Mouse (Mus musculus) erythroid progenitor cell, adult 5-6 weeks (primary cell): ENCODE measurements around the gene Erlin1. TPM values are rescaled to one million over a fixed set of nuclear protein-coding genes. Genes with fewer than 3 reads are reported as not detected.

Source experiments
- ATAC-seq: replicated peaks from 2 replicates; pipeline ENCODE4 v1.8.0; 2016; ENCODE audit warnings: moderate number of reproducible peaks, mild to moderate bottlenecking, moderate TSS enrichment, inconsistent platforms; ENCODE audit not compliant: poor library complexity, low FRiP score, severe bottlenecking
- total RNA-seq, 2 experiments: library from RNA; stranded (forward) in 1 of 2; stranded (reverse) in 1 of 2; fragments of 150-400 nt in 1 of 2; fragments of 186-747, 209-891 nt in 1 of 2; gene quantifications; 2 replicates each; pipeline versions ENCODE4 v1.2.3 to v1.2.4; 2015 to 2017; ENCODE audit warnings: low replicate concordance in 2 of 2

Erlin1 gene
- total RNA-seq, 2 experiments from 2014 or later, result 1.9 to 6.3 TPM

DNA sequence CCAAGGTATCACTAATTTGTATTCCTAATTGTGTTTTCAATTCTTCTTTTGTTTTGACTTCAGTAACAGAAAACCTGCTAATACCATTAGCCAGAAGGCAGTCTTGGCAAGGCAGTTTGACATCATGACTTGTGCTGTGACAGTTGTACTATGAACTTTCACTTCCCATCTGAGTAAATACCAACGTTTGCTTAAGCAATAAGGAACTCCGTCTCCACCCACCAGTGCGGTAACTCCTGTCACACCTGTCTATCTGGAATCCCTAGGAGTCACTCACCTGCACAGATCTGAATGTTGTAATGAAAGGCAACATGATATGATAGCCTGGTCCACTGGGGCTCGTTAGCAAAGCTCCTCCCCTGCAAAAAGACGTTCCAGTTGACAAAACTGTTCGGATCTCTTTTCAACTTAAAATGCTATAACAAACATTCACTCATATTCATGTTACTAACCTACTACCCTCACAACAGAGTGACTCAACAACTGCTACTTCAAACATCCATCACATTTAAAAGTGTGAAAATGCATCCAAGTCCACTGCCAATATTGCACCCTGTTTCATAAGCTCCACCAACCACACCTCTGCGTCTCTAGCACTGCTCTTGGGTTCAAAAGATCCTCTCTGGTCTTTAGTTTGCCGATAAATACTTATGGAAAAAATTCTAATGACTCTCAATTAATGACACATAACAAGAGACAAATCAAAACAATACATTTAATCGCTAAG is 2.1 kb downstream of the Erlin1 start:
- no peak for ATAC-seq

DNA sequence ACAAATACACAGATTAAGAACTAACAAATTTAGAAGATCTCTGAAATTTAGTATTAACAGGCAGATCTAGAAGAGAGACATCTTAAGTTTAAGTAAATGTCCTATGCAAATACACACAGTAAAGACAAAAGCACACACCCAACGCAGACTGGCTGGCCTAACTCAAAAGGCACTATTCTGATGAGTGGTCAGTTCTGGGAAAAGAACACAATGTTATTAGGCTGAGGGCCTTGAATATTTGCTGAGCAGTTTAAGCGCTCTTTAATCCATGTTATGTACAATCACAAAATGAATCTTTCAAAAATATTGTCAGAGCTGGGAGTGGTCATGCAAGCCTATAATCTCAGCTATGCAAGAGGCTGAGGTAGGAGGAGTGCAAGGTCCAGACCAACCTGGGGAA is 4.9 kb downstream of the Erlin1 start:
- no peak for ATAC-seq

DNA sequence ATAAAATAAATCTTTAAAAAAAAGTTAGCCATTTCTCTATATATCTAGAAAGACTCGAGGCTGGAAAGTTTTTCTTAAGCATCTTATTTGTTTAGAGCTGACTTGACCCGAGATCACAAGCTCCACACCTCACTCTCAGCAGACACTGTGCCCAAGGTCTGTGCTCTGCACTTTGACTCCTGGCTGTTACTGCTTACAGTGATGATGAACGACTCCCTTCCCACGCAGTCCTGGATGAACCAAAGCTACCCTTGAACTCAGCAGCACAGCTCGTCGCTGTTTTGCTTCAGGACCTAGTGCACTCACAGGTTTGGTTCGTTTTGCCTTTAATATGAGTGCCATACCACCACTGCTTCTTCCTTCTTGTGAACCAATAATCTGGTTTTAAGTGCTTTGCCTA is 5.8 kb downstream of the Erlin1 start:
- ATAC-seq, result no peak

DNA sequence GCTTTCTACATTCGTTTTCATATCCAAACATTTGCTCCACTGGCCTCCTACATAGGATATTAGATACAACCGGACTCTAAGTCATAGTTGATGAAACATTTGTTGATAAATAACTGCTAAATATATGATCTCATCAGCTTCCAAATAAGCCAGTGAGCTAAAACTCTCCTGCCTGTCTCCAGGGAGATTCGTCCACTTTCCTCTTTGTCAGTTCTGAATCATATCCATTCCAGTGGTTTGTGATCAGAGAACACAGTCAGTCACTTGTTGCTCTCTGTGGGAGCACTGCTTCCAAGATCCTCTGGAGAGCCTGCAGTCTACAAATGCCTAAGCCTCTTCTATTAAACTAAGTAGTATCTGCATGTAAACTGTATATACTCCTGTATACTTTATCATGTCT is 9.4 kb downstream of the Erlin1 start:
- ATAC-seq, result no peak

DNA sequence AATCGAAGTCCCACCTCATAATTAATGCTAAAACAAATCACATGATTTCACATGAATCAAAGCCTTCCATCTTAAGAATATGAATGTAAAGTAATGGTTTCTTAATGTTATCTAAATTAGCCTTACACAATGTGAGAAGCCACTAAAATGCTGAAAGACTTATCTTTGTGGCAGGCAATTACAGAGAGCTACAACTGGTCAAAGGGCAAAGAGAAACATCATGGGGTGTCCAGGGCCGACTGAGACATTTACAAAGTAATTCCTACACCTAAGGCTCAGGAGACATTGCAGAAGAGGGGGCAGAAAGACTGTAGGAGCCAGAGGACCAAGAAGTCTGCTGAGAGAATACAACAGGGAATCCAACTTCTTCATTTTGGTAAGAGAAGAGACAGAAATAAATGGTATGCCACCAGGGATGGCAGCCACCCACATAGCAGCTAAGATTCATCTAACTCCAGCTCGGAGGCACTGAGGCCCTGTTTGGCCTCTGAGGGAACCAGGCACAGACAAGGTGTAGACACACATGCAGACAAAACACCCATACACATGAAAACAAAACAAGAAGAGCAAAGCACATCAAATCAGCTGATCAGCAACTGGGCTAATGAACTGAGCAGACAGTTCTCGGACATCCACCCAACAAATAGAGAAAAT is 14.3 kb downstream of the Erlin1 start:
- ATAC-seq, result no peak

DNA sequence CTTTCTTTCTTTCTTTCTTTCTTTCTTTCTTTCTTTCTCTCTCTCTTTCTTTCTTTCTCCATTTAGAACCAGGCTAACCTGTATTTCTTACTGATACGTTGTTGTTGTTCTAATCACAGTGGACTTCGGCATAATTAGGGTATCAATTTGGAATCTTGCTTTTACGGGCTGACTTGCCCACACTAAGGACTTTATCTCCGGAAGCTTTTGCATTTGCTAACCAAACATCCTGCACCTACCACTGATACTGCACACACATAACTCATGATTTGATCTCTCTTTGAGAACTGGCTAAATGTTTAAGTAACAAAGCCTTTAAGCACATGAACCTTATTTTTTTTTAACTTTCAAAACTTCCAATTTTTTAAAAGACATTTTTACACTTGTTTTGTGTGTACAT is 19.2 kb downstream of the Erlin1 start:
- ATAC-seq, result no peak

DNA sequence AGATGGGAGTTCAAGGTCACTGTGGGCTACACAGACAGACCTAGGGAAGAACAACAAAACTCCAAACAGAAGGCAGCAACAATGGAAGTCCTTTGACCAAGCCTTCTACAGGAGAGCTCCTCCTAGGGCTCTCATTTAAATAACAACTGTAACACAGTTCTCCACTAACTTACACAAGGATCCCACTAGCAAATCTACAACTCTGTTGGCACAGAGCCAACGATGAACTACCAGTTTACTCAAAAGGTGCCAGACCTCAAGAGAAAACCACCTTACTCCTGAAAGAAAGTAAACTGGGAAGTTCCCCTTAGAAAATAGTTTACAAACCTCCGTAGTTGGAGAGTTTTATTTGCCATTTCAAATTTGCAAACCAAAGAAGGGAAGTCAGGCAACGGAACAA is 20.3 kb downstream of the Erlin1 start:
- no peak for ATAC-seq

DNA sequence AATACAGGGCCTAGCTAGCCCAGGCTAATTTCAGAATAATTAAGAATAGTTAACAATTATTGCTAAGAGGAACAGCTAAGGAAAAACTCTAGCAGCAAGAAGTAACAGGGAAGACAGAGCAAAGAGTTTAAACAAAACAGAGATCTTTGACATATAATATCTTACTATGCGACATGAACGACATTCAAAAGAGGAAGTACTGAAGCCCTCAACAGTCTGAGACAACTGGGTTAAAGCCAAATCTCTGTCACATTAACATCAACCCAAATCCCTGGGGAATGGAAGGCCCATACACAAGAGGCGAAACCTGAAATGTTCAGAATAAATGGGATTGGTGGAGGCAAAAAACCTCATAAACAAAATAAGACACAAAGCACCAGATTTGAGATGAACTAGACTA is 23.7 kb downstream of the Erlin1 start:
- no peak for ATAC-seq

DNA sequence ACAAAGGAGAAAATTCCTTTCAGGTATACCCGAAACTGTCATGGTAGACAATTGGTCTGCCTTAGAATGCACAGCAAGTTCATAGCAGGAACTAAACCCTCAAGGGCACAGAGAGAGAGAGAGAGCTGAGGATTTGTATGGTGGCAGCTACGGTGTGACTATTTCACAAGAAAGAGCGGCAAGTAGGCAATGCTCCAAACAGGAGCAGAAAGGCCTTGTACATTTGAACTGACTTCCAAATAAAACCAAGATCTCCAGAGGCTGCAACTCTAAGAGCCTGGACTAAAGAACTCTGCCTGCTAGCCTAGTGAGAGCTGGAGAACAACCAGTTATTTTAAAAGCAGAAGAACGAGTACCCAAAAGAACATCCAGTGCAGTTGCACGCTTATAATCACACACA is 27.5 kb downstream of the Erlin1 start:
- no peak for ATAC-seq

DNA sequence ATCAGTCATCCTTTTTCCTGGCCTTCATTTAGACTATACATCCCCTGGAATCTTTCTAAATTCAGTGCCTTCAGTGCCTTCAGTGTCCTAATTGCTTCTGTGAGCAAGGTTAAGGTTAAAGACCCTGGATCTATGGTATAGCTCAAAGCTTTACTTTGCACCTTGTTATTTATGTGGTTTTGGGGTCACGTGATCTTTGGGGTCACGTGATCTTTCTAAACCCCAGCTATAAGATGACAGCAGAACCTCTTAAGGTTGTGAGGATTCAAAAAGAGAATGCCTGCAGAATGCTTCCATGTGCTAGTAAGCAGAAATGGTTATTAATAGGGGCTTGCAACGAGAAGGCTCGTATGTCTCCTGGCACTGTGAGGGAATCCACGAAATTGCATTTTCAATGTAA is 36.2 kb downstream of the Erlin1 start:
- no peak for ATAC-seq

DNA sequence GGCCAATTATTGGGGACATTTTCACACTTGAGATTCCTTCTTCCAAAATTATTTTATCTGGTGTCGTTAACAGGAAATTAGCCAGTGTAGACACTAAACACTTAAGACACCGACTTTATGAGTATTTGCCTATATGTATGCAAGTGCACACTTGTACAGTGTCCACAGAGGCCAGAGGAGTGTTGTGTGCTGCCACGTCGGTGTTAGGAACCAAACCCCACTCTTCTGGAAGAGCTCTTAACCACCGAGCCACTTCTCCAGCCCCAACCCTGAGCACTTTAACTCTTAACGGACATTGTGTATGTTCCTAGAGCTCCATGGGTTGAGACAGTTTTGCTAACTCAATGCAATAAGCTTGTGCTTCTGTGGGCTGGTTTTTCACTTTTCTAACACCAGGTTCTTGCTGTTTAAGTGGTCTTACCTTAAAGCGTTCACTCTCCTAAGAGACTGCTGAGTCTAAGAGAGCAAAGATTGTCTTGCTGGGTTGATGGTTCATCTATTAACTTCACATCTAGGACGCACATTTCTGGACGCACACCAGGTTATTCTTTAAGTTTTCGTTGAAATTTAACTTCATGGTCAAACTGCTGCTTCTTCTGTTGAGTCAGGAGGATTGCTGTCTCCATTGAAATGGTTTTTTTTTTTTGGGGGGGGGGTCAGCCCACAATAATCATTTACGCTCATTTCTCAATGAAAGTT is 37.4 kb downstream of the Erlin1 start:
- no peak for ATAC-seq

DNA sequence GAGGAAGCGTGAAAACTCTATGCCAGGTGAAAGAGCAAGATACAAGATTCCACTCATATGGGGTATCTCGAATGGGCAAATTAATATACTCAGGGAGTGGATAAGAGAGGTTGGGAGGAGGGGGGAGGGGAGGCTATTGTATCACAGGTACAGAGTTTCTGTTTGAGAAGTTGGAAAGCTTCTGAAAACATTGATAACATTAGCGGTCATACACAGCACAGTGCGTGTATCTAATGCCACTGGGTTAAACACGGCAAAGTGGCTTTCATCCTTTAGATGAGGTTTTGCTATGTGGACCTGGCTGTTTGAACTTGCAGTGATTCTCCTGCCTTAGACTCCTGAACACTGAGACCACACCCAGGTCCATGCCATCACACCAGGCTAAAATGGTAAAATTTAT is 39.6 kb downstream of the Erlin1 start:
- no peak for ATAC-seq

DNA sequence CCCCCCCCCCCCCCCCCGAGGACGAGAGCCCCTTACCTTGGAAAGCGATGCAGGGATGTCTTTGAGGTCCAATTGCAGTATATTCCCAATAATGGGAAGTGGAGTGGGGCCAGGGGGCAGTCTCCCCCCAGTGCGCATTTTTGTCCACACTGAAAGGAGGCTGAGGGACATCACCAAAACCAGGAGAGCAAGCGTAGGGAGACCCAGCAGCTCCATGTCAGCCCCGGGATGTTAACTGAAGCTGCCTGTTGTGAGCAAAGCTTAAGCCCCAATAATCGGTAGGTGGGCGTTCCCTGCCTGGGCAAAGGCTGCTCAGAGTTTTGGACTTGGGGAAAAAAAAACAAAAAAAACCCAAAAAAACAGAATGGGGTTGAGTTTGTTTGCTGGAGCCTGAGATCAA is 40.6 kb downstream of the Erlin1 start, which contains the start of gene Cyp2c23:
TSS of gene Cyp2c23 (minus strand) at position 237 of the 400 bp plus-strand sequence.
- ATAC-seq, result no peak

DNA sequence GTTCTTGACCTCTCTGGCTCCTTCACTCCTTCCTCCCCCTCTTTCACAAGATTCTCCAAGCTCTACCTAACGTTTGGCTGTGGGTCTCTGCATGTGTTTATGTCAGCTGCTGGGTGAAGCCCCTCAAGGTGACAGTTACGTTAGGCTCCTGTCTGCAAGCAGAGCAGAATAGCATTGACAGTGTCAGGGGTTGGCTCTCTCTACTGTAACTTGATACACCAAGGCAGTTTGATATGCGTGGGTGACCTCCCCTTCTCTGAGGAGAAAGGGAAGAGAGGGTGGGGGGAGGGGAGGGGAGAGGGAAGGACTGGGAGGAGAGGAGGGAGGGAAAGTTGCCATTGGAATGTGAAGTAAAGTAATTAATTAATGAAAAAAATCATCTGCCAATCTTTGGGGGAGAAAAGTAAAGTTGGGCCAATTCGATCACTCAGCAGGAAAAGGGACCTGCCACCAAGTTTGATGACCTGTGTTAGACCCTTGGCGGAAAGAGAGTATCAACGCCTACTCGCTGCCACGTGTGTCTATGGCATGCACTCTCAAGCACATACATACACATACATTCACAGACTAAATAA is 42.5 kb downstream of the Erlin1 start:
- ATAC-seq, result no peak

DNA sequence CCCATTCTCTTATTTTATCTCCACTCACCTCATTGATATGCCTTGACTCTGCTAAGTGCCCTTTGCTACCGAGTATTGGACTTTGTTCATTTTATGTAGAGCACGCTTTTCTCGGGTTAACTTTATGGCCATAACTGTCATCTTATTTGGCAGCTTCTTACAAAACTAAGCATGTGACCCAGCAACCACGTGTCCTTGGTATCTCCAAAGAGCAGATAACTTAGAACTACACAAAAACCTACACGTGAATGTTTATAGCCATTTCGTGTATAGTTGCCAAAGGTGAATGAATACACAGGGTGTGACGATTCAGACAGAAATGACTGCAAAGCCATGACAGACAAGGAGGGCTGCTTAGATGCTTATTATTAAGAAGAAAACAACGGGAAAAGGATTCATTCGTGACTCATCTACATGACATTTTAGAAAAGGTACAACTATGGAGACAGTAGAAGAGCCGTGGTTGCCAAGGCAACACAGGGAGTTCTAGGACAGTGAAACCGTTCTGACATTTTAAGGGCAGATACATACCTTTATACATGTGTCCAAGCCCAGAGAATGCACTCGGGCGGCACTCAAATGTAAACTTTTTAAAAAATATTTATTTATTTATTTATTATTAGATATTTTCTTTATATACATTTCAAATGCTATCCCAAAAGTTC is 44.5 kb downstream of the Erlin1 start:
- ATAC-seq, result no peak

DNA sequence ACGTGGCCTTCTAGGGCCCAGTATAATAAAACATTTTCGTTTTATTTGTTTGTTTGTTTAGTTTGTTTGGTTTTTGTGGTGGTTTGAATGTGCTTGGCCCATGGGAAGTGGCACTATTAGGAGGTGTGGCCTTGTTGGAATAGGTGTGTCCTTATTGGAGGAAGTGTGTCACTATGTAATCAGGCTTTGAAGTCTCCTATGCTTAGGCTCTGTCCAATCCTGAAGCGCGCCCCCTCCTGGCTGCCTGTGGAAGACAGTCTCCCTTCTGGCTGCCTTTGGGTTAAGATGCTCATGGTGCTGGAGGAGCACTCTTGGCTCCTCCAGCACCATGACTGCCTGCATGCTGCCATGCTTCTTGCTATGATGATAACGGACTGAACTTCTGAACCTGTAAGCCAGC is 46.5 kb downstream of the Erlin1 start:
- no peak for ATAC-seq

DNA sequence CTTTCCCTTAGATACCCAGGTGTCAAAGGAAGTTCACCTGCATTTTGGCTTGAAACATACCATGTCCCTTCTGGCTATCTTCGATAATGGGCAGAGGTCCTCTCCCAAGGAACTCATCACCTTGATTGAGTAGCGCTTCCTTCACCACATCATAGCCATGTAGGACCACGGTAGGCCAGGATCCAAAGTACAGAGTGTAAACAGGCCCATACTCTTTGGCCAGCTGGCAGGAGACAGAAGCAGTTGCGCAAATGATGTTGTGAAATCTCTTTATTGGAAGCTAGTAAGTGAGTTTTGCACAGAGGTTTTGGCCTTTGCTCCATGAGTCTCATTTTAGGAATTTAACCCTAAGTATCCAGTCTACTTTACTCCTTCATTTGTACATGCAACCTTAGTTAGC is 48.1 kb downstream of the Erlin1 start:
- no peak for ATAC-seq

DNA sequence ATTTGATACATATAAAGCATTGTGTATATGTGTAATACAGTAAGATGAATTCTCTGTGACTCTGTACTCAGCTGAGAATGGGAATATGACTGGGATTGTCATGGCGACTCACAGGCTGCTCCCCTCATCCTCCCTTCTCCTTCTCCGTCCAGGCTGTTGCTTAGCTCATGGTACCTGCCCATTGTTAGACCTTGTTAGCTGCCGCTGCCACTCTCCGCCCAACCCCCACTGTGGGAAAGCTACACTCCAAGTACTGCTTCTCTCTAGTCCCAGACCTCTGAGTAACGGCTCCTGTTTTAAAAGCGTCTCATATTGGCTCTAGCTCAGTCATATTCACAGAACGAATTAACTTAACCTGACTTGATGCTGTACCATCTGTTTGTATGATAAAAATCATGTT is 49.8 kb downstream of the Erlin1 start:
- no peak for ATAC-seq

DNA sequence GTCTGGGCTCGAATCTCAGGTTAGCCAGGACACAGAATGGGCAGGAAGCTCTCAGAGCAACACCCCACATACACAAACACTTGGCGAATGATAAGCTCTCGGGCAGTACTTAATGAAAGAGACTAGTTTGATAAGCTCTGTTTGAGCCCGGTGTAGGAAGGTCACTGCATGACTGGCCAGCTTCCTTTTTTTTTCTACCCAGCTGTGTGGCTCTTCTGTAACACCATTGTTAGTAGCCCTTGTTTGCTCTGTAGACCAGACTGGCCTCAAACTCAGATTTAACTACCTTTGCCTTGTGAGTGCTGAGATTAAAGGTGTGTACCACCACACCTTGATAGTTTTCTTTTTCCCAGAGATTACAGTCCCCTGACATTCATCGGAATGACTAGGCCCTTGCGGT is 55.7 kb downstream of the Erlin1 start:
- no peak for ATAC-seq

DNA sequence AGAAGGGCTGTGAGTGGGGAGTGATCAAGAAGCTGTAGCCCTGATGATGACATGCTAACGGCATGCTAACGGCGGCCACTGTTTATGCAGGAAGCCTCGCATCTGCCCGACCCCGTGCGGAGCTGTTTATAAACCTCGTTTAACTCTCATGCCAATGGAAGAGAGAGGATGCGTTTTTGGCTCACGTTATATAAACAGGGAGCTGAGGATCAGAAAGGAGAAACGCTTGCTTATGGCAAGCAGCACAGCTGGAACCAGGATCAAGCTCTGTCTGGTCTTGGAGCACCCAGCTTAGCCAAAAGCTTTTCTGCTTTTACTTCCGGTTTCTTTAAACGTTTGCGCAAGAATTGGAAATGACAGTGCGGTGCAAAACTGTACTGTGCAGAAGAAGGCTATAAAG is 60.8 kb downstream of the Erlin1 start:
- no peak for ATAC-seq
